8 mouse cellular contexts compared by ENCODE assay signal in genomic region chr17:47144460-47144859, GRCm38 (mm10).
DNase-seq lines count a peak whose midpoint lies in the region; ATAC-seq and TF ChIP-seq lines count a peak whose summit lies in the region.

No protein-coding gene starts in this region.

- H3K27me3 ChIP-seq in forebrain, embryonic 12.5 days: no peaks in the 10 kb centered on the region
- H3K27me3 ChIP-seq in forebrain, embryonic 11.5 days (ENCODE audit: control insufficient read depth, insufficient read depth, low read length): no peaks in the 10 kb centered on the region
- H3K27me3 ChIP-seq in kidney, postnatal 0 days (ENCODE audit: insufficient read depth, low read length): no peaks in the 10 kb centered on the region
- H3K27me3 ChIP-seq in stomach, embryonic 16.5 days (ENCODE audit: control insufficient read depth, insufficient read depth, low read length): no peaks in the 10 kb centered on the region

- H3K4me1 ChIP-seq in forebrain, embryonic 12.5 days: peaks cover 43% of the 10 kb centered on the region
- H3K4me1 ChIP-seq in forebrain, embryonic 11.5 days (replicated peaks; ENCODE audit: control insufficient read depth, insufficient read depth, low read length): peaks cover 9% of the 10 kb centered on the region; the same call in 1 of the 2 replicates
- peaks cover 23% of the 10 kb centered on the region for H3K4me1 ChIP-seq in kidney, postnatal 0 days (replicated peaks; ENCODE audit: insufficient read depth, low read length)
- peaks cover 42% of the 10 kb centered on the region for H3K4me1 ChIP-seq in stomach, embryonic 16.5 days (ENCODE audit: control insufficient read depth, insufficient read depth, low read length)

- no peak overlapping the region for H3K27ac ChIP-seq in forebrain, embryonic 12.5 days
- no peak overlapping the region for H3K27ac ChIP-seq in forebrain, embryonic 11.5 days (ENCODE audit: low read depth, low read length)
- no peak overlapping the region for H3K27ac ChIP-seq in kidney, postnatal 0 days
- H3K27ac ChIP-seq in stomach, embryonic 16.5 days (ENCODE audit: low read length): peak overlapping the region; percentile 43; the same call in 1 of the 2 replicates

- TF ChIP-seq CTCF in kidney, postnatal 0 days (IDR thresholded peaks at IDR 0.05; ENCODE audit: low read depth): no peak

- no peak for DNase-seq in forebrain, embryonic 11.5 days (ENCODE audit: low spot score)
- peak; percentile 47 for DNase-seq in ovary, adult 18-20 months (ENCODE audit: low spot score)
- DNase-seq in ovary, postnatal 14 days (ENCODE audit: low spot score): no peak
- DNase-seq in kidney, postnatal 0 days (ENCODE audit: low spot score): no peak
- DNase-seq in cerebellum, adult 9-11 months: no peak

- H3K9me3 ChIP-seq in forebrain, embryonic 12.5 days: no peaks in the 10 kb centered on the region
- H3K9me3 ChIP-seq in forebrain, embryonic 11.5 days (ENCODE audit: control insufficient read depth, low read length): no peaks in the 10 kb centered on the region
- H3K9me3 ChIP-seq in kidney, postnatal 0 days (replicated peaks; ENCODE audit: low read length): no peaks in the 10 kb centered on the region
- no peaks in the 10 kb centered on the region for H3K9me3 ChIP-seq in stomach, embryonic 16.5 days (replicated peaks; ENCODE audit: control insufficient read depth, low read length)

- no peaks in the 10 kb centered on the region; the same call in 1 of the 2 replicates for H3K36me3 ChIP-seq in forebrain, embryonic 12.5 days (replicated peaks)
- H3K36me3 ChIP-seq in forebrain, embryonic 11.5 days (ENCODE audit: control insufficient read depth, insufficient read depth, low read length): no peaks in the 10 kb centered on the region
- no peaks in the 10 kb centered on the region for H3K36me3 ChIP-seq in kidney, postnatal 0 days (ENCODE audit: insufficient read depth, low read length)
- H3K36me3 ChIP-seq in stomach, embryonic 16.5 days (ENCODE audit: control insufficient read depth, insufficient read depth, low read length): no peaks in the 10 kb centered on the region

- ATAC-seq in forebrain, embryonic 12.5 days (ENCODE audit: low FRiP score): no peak
- no peak for ATAC-seq in forebrain, embryonic 11.5 days (replicated peaks; ENCODE audit: low FRiP score)
- no peak for ATAC-seq in kidney, postnatal 0 days (replicated peaks; ENCODE audit: low FRiP score, low read depth)
- no peak for ATAC-seq in stomach, embryonic 16.5 days (ENCODE audit: insufficient read depth, low FRiP score)
- ATAC-seq in erythroid progenitor cell, adult 5-6 weeks (replicated peaks; ENCODE audit: low FRiP score, poor library complexity, severe bottlenecking): no peak

- H3K4me2 ChIP-seq in forebrain, embryonic 12.5 days: peak overlapping the region; percentile 85; the same call in 1 of the 2 replicates
- no peak overlapping the region for H3K4me2 ChIP-seq in forebrain, embryonic 11.5 days (ENCODE audit: low read depth, low read length, severe bottlenecking)
- peak overlapping the region; percentile 82; the same call in 1 of the 2 replicates for H3K4me2 ChIP-seq in kidney, postnatal 0 days (ENCODE audit: low read length)
- H3K4me2 ChIP-seq in stomach, embryonic 16.5 days (ENCODE audit: low read depth, low read length): peak overlapping the region; percentile 82

- no peak overlapping the region for H3K4me3 ChIP-seq in forebrain, embryonic 12.5 days (replicated peaks)
- no peak overlapping the region for H3K4me3 ChIP-seq in forebrain, embryonic 11.5 days (ENCODE audit: low read depth, low read length)
- no peak overlapping the region for H3K4me3 ChIP-seq in kidney, postnatal 0 days (replicated peaks; ENCODE audit: low read depth, low read length)
- H3K4me3 ChIP-seq in stomach, embryonic 16.5 days (replicated peaks; ENCODE audit: low read length): no peak overlapping the region

- 76% methylated on average over 7 of the region's 7 CpGs for WGBS in forebrain, embryonic 12.5 days
- WGBS in forebrain, embryonic 11.5 days: 91% methylated on average over 7 of the region's 7 CpGs
- 59% methylated on average over 7 of the region's 7 CpGs for WGBS in kidney, postnatal 0 days
- 44% methylated on average over 7 of the region's 7 CpGs for WGBS in stomach, embryonic 16.5 days

- no peak overlapping the region for H3K9ac ChIP-seq in forebrain, embryonic 12.5 days
- no peak overlapping the region for H3K9ac ChIP-seq in forebrain, embryonic 11.5 days (ENCODE audit: low read length)
- no peak overlapping the region for H3K9ac ChIP-seq in kidney, postnatal 0 days (ENCODE audit: low read depth, low read length)
- H3K9ac ChIP-seq in stomach, embryonic 16.5 days (ENCODE audit: low read length): no peak overlapping the region
